Mouse (Mus musculus): ENCODE results near the gene Gm19668.
"Not testable (repeated sequence)": the region's sequence is repeated elsewhere in the genome, so short reads cannot be mapped to it uniquely, and the experiment has no call there.

Gene Gm19668

GRCm38 (mm10) chr10:77815514-77815913 is 16.6 kb upstream of the Gm19668 start:
- no peak for TF ChIP-seq POU5F1 (IDR thresholded peaks at IDR 0.05; ENCODE audit: borderline replicate concordance, low read length)
- peak; percentile 90 for TF ChIP-seq CTCF (conservative IDR thresholded peaks at IDR 0.05; ENCODE audit: low read length)
- no peak overlapping the region for H3K4me3 ChIP-seq (replicated peaks; ENCODE audit: low read length)
- no peaks in the 10 kb centered on the region for H3K27me3 ChIP-seq (ENCODE audit: insufficient read depth, low read length)
- no peaks in the 10 kb centered on the region for H3K4me1 ChIP-seq (replicated peaks; ENCODE audit: low read depth, low read length)
- H3K9me3 ChIP-seq (ENCODE audit: low read length): peaks cover 5% of the 10 kb centered on the region
- no peaks in the 10 kb centered on the region for H3K36me3 ChIP-seq (ENCODE audit: insufficient read depth, low read length)

- Histone ChIP-seq H3K4me3 (replicated peaks; ENCODE audit: low read length) (no peak within 1 kb of the TSS), H3K36me3 (ENCODE audit: insufficient read depth, low read length) (no peaks in the 10 kb centered on the region), H3K27me3 (ENCODE audit: insufficient read depth, low read length) (no peaks in the 10 kb centered on the region), H3K4me1 (replicated peaks; ENCODE audit: low read depth, low read length) (no peaks in the 10 kb centered on the region), H3K9me3 (ENCODE audit: low read length) (peaks cover 17% of the 10 kb centered on the region)
- TF ChIP-seq NANOG (IDR thresholded peaks at IDR 0.05; ENCODE audit: borderline replicate concordance, low read length) (no peak), POU5F1 (IDR thresholded peaks at IDR 0.05; ENCODE audit: borderline replicate concordance, low read length) (no peak), CTCF (conservative IDR thresholded peaks at IDR 0.05; ENCODE audit: low read length) (no peak)
These were observed 15.4 kb upstream of the Gm19668 start, which contains the start of gene Gm2696 for GRCm38 (mm10) chr10:77814382-77814781. TSS of gene Gm2696 (plus strand) at chr10:77814682.

- TF ChIP-seq NANOG (IDR thresholded peaks at IDR 0.05; ENCODE audit: borderline replicate concordance, low read length): no peak
- no peak for TF ChIP-seq CTCF (conservative IDR thresholded peaks at IDR 0.05; ENCODE audit: low read length)
These were observed 12.8 kb upstream of the Gm19668 start, which contains the start of gene Gm9507 for GRCm38 (mm10) chr10:77811743-77812142. TSS of gene Gm9507 (minus strand) at chr10:77811843.

DNA sequence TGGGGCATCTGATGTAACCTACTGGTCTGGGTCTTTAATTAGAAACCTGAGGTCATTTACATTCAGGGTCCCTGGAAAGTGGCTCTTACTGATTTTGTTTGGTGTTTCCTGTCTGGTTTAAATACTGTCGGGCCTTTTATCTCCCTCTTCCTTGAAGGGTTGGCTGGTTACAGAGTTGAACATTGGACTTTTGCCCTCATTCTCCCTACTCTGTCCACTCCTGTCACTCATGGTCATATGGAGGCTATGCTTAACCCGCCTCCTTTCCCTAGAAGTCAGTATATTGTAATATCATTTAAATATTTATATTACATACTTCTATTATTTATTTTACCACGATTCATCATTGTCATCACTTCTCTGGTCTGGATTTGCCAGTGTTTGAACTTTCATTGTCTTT is 5.2 kb upstream of the Gm19668 start:
- Histone ChIP-seq H3K4me3 (replicated peaks; ENCODE audit: low read length) (no peak overlapping the region), H3K27me3 (ENCODE audit: insufficient read depth, low read length) (no peaks in the 10 kb centered on the region), H3K4me1 (replicated peaks; ENCODE audit: low read depth, low read length) (0 out of 2 replicates have a peak, but pooled peaks cover 3% of the 10 kb centered on the region), H3K36me3 (ENCODE audit: insufficient read depth, low read length) (no peaks in the 10 kb centered on the region), H3K9me3 (ENCODE audit: low read length) (peaks cover 19% of the 10 kb centered on the region)
- no peak for TF ChIP-seq CTCF (conservative IDR thresholded peaks at IDR 0.05; ENCODE audit: low read length)
- no peak for TF ChIP-seq NANOG (IDR thresholded peaks at IDR 0.05; ENCODE audit: borderline replicate concordance, low read length)
- no peak for TF ChIP-seq POU5F1 (IDR thresholded peaks at IDR 0.05; ENCODE audit: borderline replicate concordance, low read length)

More at GRCm38 (mm10) chr10:77811743-77812142, 12.8 kb upstream of the Gm19668 start, which contains the start of gene Gm9507:
- Histone ChIP-seq H3K9me3 (ENCODE audit: low read length) (peaks cover 31% of the 10 kb centered on the region), H3K36me3 (ENCODE audit: insufficient read depth, low read length) (no peaks in the 10 kb centered on the region), H3K4me1 (replicated peaks; ENCODE audit: low read depth, low read length) (no peaks in the 10 kb centered on the region), H3K4me3 (replicated peaks; ENCODE audit: low read length) (no peak within 1 kb of the TSS), H3K27me3 (ENCODE audit: insufficient read depth, low read length) (no peaks in the 10 kb centered on the region)

GRCm38 (mm10) chr10:77798164-77798920 is 591 bp downstream of the Gm19668 start:
- H3K36me3 ChIP-seq (ENCODE audit: insufficient read depth, low read length); H3K9me3 ChIP-seq (ENCODE audit: low read length); H3K27me3 ChIP-seq (ENCODE audit: insufficient read depth, low read length); H3K4me3 ChIP-seq (replicated peaks; ENCODE audit: low read length): not testable (repeated sequence)
- H3K4me1 ChIP-seq (replicated peaks; ENCODE audit: low read depth, low read length): peaks cover 30% of the 10 kb centered on the region

- Histone ChIP-seq H3K9me3 (ENCODE audit: low read length) (no peaks in the 10 kb centered on the region), H3K36me3 (ENCODE audit: insufficient read depth, low read length) (no peaks in the 10 kb centered on the region), H3K4me1 (replicated peaks; ENCODE audit: low read depth, low read length) (peaks cover 30% of the 10 kb centered on the region), H3K4me3 (replicated peaks; ENCODE audit: low read length) (no peak overlapping the region), H3K27me3 (ENCODE audit: insufficient read depth, low read length) (no peaks in the 10 kb centered on the region)
- TF ChIP-seq CTCF (conservative IDR thresholded peaks at IDR 0.05; ENCODE audit: low read length): no peak
- no peak for TF ChIP-seq POU5F1 (IDR thresholded peaks at IDR 0.05; ENCODE audit: borderline replicate concordance, low read length)
- TF ChIP-seq NANOG (IDR thresholded peaks at IDR 0.05; ENCODE audit: borderline replicate concordance, low read length): no peak
These were observed 1.3 kb downstream of the Gm19668 start for GRCm38 (mm10) chr10:77797677-77798076.

GRCm38 (mm10) chr10:77794976-77795375 is 4.0 kb downstream of the Gm19668 start, which contains the start of gene Gm9639:
TSS of gene Gm9639 (minus strand) at chr10:77795076.
- Histone ChIP-seq H3K9me3 (ENCODE audit: low read length) (no peaks in the 10 kb centered on the region), H3K27me3 (ENCODE audit: insufficient read depth, low read length) (no peaks in the 10 kb centered on the region), H3K4me1 (replicated peaks; ENCODE audit: low read depth, low read length) (peaks cover 30% of the 10 kb centered on the region), H3K4me3 (replicated peaks; ENCODE audit: low read length) (no peak within 1 kb of the TSS), H3K36me3 (ENCODE audit: insufficient read depth, low read length) (no peaks in the 10 kb centered on the region)
- TF ChIP-seq POU5F1 (IDR thresholded peaks at IDR 0.05; ENCODE audit: borderline replicate concordance, low read length) (no peak), NANOG (IDR thresholded peaks at IDR 0.05; ENCODE audit: borderline replicate concordance, low read length) (no peak), CTCF (conservative IDR thresholded peaks at IDR 0.05; ENCODE audit: low read length) (no peak)

DNA sequence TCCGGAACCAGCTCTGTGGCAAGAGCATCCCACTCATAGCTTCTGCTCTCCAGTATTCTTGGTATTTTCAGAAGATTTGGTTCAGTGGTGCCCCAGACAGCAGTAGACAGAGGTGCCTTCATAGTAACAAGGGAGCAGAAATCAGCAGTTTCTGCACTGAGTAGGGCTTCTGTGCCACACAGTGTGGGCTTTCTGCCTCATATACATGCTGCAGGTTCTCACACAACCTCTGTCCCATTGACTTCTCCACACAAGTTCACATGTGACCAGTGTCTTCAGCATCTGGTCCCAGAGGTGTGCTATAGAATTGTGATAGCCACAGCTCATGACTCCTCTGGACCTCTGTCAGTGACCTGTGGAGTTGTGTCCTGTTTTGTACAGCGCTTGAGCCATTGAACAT is 10.3 kb downstream of the Gm19668 start:
- H3K36me3 ChIP-seq (ENCODE audit: insufficient read depth, low read length): no peaks in the 10 kb centered on the region
- H3K27me3 ChIP-seq (ENCODE audit: insufficient read depth, low read length): no peaks in the 10 kb centered on the region
- no peaks in the 10 kb centered on the region for H3K9me3 ChIP-seq (ENCODE audit: low read length)
- H3K4me3 ChIP-seq (replicated peaks; ENCODE audit: low read length): no peak overlapping the region
- TF ChIP-seq POU5F1 (IDR thresholded peaks at IDR 0.05; ENCODE audit: borderline replicate concordance, low read length): no peak
- no peak for TF ChIP-seq CTCF (conservative IDR thresholded peaks at IDR 0.05; ENCODE audit: low read length)
- TF ChIP-seq NANOG (IDR thresholded peaks at IDR 0.05; ENCODE audit: borderline replicate concordance, low read length): no peak
- H3K4me1 ChIP-seq (replicated peaks; ENCODE audit: low read depth, low read length): no peaks in the 10 kb centered on the region

DNA sequence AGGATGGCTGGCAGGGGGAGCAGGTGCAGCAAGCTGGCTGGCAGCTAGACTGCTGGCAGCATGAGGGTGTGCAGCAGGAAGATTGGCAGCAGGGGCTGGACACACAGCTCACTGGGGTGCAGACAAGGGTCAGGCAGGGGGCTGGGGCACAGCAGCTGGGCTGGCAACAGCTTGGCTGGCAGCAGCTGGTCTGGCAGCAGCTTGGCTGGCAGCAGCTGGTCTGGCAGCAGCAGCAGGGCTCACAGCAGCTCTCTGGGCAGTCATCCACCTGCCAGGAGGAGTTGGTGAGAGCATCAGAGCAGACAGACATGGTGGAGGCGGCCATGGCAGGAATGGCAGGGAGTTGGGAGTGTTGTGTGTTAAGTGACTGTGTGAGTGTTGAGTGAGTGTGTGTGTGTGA is 11.1 kb downstream of the Gm19668 start, which contains the start of gene Gm7137:
Gene Gm7137, minus strand, starts transcription at position 325 of the 400 bp plus-strand sequence.
- H3K36me3 ChIP-seq (ENCODE audit: insufficient read depth, low read length); H3K4me1 ChIP-seq (replicated peaks; ENCODE audit: low read depth, low read length); H3K27me3 ChIP-seq (ENCODE audit: insufficient read depth, low read length); H3K4me3 ChIP-seq (replicated peaks; ENCODE audit: low read length); H3K9me3 ChIP-seq (ENCODE audit: low read length): not testable (repeated sequence)

DNA sequence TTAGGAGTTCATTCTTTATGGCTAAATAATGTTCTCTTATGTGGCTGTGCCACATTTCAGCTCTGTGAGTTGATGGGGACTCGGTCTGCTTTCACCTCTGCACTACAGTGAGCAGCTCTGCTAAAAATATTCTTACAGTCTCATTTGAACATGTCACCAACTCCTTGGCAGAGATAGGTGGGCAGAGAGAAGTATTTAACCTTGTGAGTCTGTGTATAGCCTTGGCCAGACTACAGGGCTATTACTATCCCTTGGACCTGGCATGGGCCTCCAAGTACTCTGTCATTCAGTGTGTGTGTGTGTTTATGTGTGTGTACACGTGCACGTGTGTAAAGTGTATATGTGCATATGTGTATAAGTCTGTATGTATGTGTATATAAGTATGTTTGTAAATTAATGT is 15.5 kb downstream of the Gm19668 start:
- H3K36me3 ChIP-seq (ENCODE audit: insufficient read depth, low read length); H3K9me3 ChIP-seq (ENCODE audit: low read length); H3K4me1 ChIP-seq (replicated peaks; ENCODE audit: low read depth, low read length); H3K4me3 ChIP-seq (replicated peaks; ENCODE audit: low read length); H3K27me3 ChIP-seq (ENCODE audit: insufficient read depth, low read length): not testable (repeated sequence)

GRCm38 (mm10) chr10:77782442-77782841 is 16.5 kb downstream of the Gm19668 start, which contains the start of gene Gm3250:
TSS of gene Gm3250 (minus strand) at chr10:77782542.
- not testable (repeated sequence) for H3K9me3 ChIP-seq (ENCODE audit: low read length); H3K4me1 ChIP-seq (replicated peaks; ENCODE audit: low read depth, low read length); H3K4me3 ChIP-seq (replicated peaks; ENCODE audit: low read length); H3K27me3 ChIP-seq (ENCODE audit: insufficient read depth, low read length); H3K36me3 ChIP-seq (ENCODE audit: insufficient read depth, low read length)

GRCm38 (mm10) chr10:77776844-77777243 is 22.1 kb downstream of the Gm19668 start, which contains the start of gene Gm7138:
TSS of gene Gm7138 (minus strand) at chr10:77776944.
- H3K4me3 ChIP-seq (replicated peaks; ENCODE audit: low read length); H3K27me3 ChIP-seq (ENCODE audit: insufficient read depth, low read length); H3K9me3 ChIP-seq (ENCODE audit: low read length): not testable (repeated sequence)

More at GRCm38 (mm10) chr10:77776844-77777243, 22.1 kb downstream of the Gm19668 start, which contains the start of gene Gm7138:
- not testable (repeated sequence) for H3K4me1 ChIP-seq (replicated peaks; ENCODE audit: low read depth, low read length); H3K36me3 ChIP-seq (ENCODE audit: insufficient read depth, low read length)
